Mouse (Mus musculus): ENCODE results near the gene Grin2b. TPM values are rescaled to one million over a fixed set of nuclear protein-coding genes. Genes with fewer than 3 reads are reported as not detected.

Grin2b gene
- total and polyA plus RNA-seq, 3 experiments: not detected

GRCm38 (mm10) chr6:136042375-136042774 is 130.9 kb downstream of the Grin2b start:
- Histone ChIP-seq H3K79me2 (replicated peaks; ENCODE audit: control insufficient read depth, extremely low read depth, insufficient read depth, poor library complexity, severe bottlenecking) (no peaks in the 10 kb centered on the region), H3K4me1 (ENCODE audit: control insufficient read depth in 1 of 2, insufficient read depth in 2 of 2) (no peaks in the 10 kb centered on the region), H3K9me3 (replicated peaks; ENCODE audit: low read length) (peaks cover 82% of the 10 kb centered on the region), H3K27ac (ENCODE audit: insufficient read depth, low read depth) (no peak overlapping the region), H3K9ac (ENCODE audit: insufficient read depth, low read depth) (no peak overlapping the region), H3K27me3 (replicated peaks) (no peaks in the 10 kb centered on the region), H3K4me3 (replicated peaks in 1 of 3; ENCODE audit: low read depth in 2 of 3, low read length in 2 of 3, poor library complexity in 1 of 3) (no peak overlapping the region), H3K36me3 (replicated peaks in 1 of 2; ENCODE audit: control insufficient read depth in 1 of 2, insufficient read depth in 1 of 2, low read length in 1 of 2) (no peaks in the 10 kb centered on the region), H3K4me2 (ENCODE audit: insufficient read depth, low read depth, poor library complexity, severe bottlenecking) (no peak overlapping the region)
- no peak for DNase-seq (ENCODE audit: extremely low read depth)
- dilution Hi-C loops (cut with MboI; ENCODE audit: extremely low pct_ligation_motif_present, extremely low pct_unique_long_range_greater_than_20kb, low sequenced_read_pairs) (no loop called here), in situ Hi-C loops (cut with MboI; ENCODE audit: low pct_ligation_motif_present, low pct_unique_long_range_greater_than_20kb, low sequenced_read_pairs) (no loop called here)
- TF ChIP-seq IRF4 (IDR thresholded peaks at IDR 0.05; ENCODE audit: low read depth, low read length) (no peak), RCOR1 (conservative IDR thresholded peaks at IDR 0.05; ENCODE audit: low read depth, low read length) (no peak), MAZ (IDR thresholded peaks at IDR 0.05; ENCODE audit: low read depth, low read length) (no peak), SIN3A (IDR thresholded peaks at IDR 0.05; ENCODE audit: low read length) (no peak), MAX (IDR thresholded peaks at IDR 0.05; ENCODE audit: low read length) (no peak), MAFK (IDR thresholded peaks at IDR 0.05; ENCODE audit: insufficient replicate concordance, low read length) (no peak), JUND (conservative IDR thresholded peaks at IDR 0.05; ENCODE audit: low read depth, low read length) (no peak), ELF1 (IDR thresholded peaks at IDR 0.05; ENCODE audit: low read depth, low read length) (no peak), CHD1 (IDR thresholded peaks at IDR 0.05; ENCODE audit: low read depth, low read length) (no peak), CTCF (conservative IDR thresholded peaks at IDR 0.05 in 1 of 2, IDR thresholded peaks at IDR 0.05 in 1 of 2; ENCODE audit: low read depth in 2 of 2, low read length in 2 of 2) (no peak), ZC3H11A (IDR thresholded peaks at IDR 0.05; ENCODE audit: low read depth, low read length) (no peak), ETS1 (conservative IDR thresholded peaks at IDR 0.05; ENCODE audit: low read depth, low read length) (no peak), GABPA (IDR thresholded peaks at IDR 0.05; ENCODE audit: insufficient replicate concordance, low read depth, low read length) (no peak), USF2 (conservative IDR thresholded peaks at IDR 0.05; ENCODE audit: low read depth, low read length) (no peak), SMC3 (IDR thresholded peaks at IDR 0.05; ENCODE audit: low read depth, low read length) (no peak), MXI1 (IDR thresholded peaks at IDR 0.05; ENCODE audit: low read depth, low read length) (no peak), UBTF (IDR thresholded peaks at IDR 0.05; ENCODE audit: low read depth, low read length) (no peak)

- in situ Hi-C loops (cut with MboI; ENCODE audit: low pct_ligation_motif_present, low pct_unique_long_range_greater_than_20kb, low sequenced_read_pairs) (no loop called here), dilution Hi-C loops (cut with MboI; ENCODE audit: extremely low pct_ligation_motif_present, extremely low pct_unique_long_range_greater_than_20kb, low sequenced_read_pairs) (no loop called here)
- H3K36me3 ChIP-seq (replicated peaks in 1 of 2; ENCODE audit: control insufficient read depth in 1 of 2, insufficient read depth in 1 of 2, low read length in 1 of 2): no peaks in the 10 kb centered on the region
- TF ChIP-seq SMC3 (IDR thresholded peaks at IDR 0.05; ENCODE audit: low read depth, low read length): no peak
- TF ChIP-seq BHLHE40 (IDR thresholded peaks at IDR 0.05; ENCODE audit: low read depth, low read length): no peak
- no peak for TF ChIP-seq CTCF (conservative IDR thresholded peaks at IDR 0.05 in 1 of 2, IDR thresholded peaks at IDR 0.05 in 1 of 2; ENCODE audit: low read depth in 2 of 2, low read length in 2 of 2)
- no peak for TF ChIP-seq ZKSCAN1 (IDR thresholded peaks at IDR 0.05; ENCODE audit: borderline replicate concordance, low read depth, low read length)
- no peak for TF ChIP-seq MAZ (IDR thresholded peaks at IDR 0.05; ENCODE audit: low read depth, low read length)
- no peak for TF ChIP-seq ELF1 (IDR thresholded peaks at IDR 0.05; ENCODE audit: low read depth, low read length)
- TF ChIP-seq EP300 (IDR thresholded peaks at IDR 0.05; ENCODE audit: low read length): no peak
- TF ChIP-seq CHD2 (IDR thresholded peaks at IDR 0.05; ENCODE audit: low read length): no peak
- TF ChIP-seq RAD21 (IDR thresholded peaks at IDR 0.05; ENCODE audit: low read depth, low read length): no peak
- TF ChIP-seq E2F4 (IDR thresholded peaks at IDR 0.05; ENCODE audit: insufficient replicate concordance, low read depth, low read length): no peak
- no peak for TF ChIP-seq JUN (IDR thresholded peaks at IDR 0.05; ENCODE audit: insufficient read depth, low read depth, low read length)
- TF ChIP-seq KAT2A (IDR thresholded peaks at IDR 0.05; ENCODE audit: insufficient replicate concordance, low read length): no peak
- TF ChIP-seq IRF4 (IDR thresholded peaks at IDR 0.05; ENCODE audit: low read depth, low read length): no peak
- no peak for TF ChIP-seq POLR2AphosphoS2 (IDR thresholded peaks at IDR 0.05; ENCODE audit: low read depth, low read length)
- no peak for TF ChIP-seq MAX (IDR thresholded peaks at IDR 0.05; ENCODE audit: low read length)
- TF ChIP-seq MEF2A (IDR thresholded peaks at IDR 0.05; ENCODE audit: borderline replicate concordance, low read depth, low read length): no peak
- no peak for TF ChIP-seq SIN3A (IDR thresholded peaks at IDR 0.05; ENCODE audit: low read length)
- no peak for TF ChIP-seq ETS1 (conservative IDR thresholded peaks at IDR 0.05; ENCODE audit: low read depth, low read length)
- no peak for TF ChIP-seq POLR2A (IDR thresholded peaks at IDR 0.05; ENCODE audit: low read depth, low read length)
- no peak for TF ChIP-seq ZNF384 (IDR thresholded peaks at IDR 0.05; ENCODE audit: low read depth, low read length)
- no peaks in the 10 kb centered on the region for H3K4me1 ChIP-seq (ENCODE audit: control insufficient read depth in 1 of 2, insufficient read depth in 2 of 2)
- peaks cover 82% of the 10 kb centered on the region for H3K9me3 ChIP-seq (replicated peaks; ENCODE audit: low read length)
- no peak overlapping the region for H3K4me2 ChIP-seq (ENCODE audit: insufficient read depth, low read depth, poor library complexity, severe bottlenecking)
- H3K9ac ChIP-seq (ENCODE audit: insufficient read depth, low read depth): no peak overlapping the region
- no peaks in the 10 kb centered on the region for H3K27me3 ChIP-seq (replicated peaks)
- DNase-seq (ENCODE audit: extremely low read depth): no peak
- H3K79me2 ChIP-seq (replicated peaks; ENCODE audit: control insufficient read depth, extremely low read depth, insufficient read depth, poor library complexity, severe bottlenecking): no peaks in the 10 kb centered on the region
- no peak overlapping the region for H3K4me3 ChIP-seq (replicated peaks in 1 of 3; ENCODE audit: low read depth in 2 of 3, low read length in 2 of 3, poor library complexity in 1 of 3)
- H3K27ac ChIP-seq (ENCODE audit: insufficient read depth, low read depth): no peak overlapping the region
These were observed 131.5 kb downstream of the Grin2b start for GRCm38 (mm10) chr6:136041821-136042220.
